In genomic region chr14:54213734-54214133, GRCm38 (mm10) we compare ENCODE assay signal across 23 mouse cellular contexts. TPM values are rescaled to one million over a fixed set of nuclear protein-coding genes. Genes with fewer than 3 reads are reported as not detected.
A peak's percentile ranks its signal among the peaks of the same experiment; 100 is the strongest.
DNase-seq lines count a peak whose midpoint lies in the region; ATAC-seq and TF ChIP-seq lines count a peak whose summit lies in the region.
"Had no signal": no experiment of that assay in that cellular context is flagged by ENCODE, and none has a peak within 500 bp of the region (broad histone marks: within the 10 kb centered on the region; RNA-seq: fewer than 3 reads in every experiment).

No protein-coding gene starts in this region.

- H3K27ac ChIP-seq in kidney, adult 2 months (ENCODE audit: insufficient read depth, low read depth, low read length), result no peak overlapping the region
- H3K27ac ChIP-seq in thymus, adult 2 months (ENCODE audit: control insufficient read depth, insufficient read depth, low read length), result peak overlapping the region; percentile 67
- H3K27ac ChIP-seq: embryonic facial prominence, embryonic 13.5 days; forebrain, embryonic 10.5 days; hindbrain, embryonic 15.5 days had no signal

- no peak for TF ChIP-seq CTCF in kidney, adult 2 months (conservative IDR thresholded peaks at IDR 0.05; ENCODE audit: insufficient read depth, insufficient read length, low read depth, low read length)
- no peak for TF ChIP-seq CTCF in thymus, adult 2 months (IDR thresholded peaks at IDR 0.05; ENCODE audit: borderline replicate concordance, control insufficient read depth, extremely low read depth, insufficient read depth, low read length, poor library complexity)

- ATAC-seq in megakaryocyte-erythroid progenitor cell, adult 5-6 weeks (replicated peaks; ENCODE audit: low FRiP score, low TSS enrichment, poor library complexity, severe bottlenecking), result no peak
- ATAC-seq: forebrain, embryonic 14.5 days; inflammation-experienced regulatory T-cells, adult 6 months; intestine, postnatal 0 days had no signal

- H3K27me3 ChIP-seq in kidney, adult 2 months (replicated peaks; ENCODE audit: control insufficient read depth, insufficient read depth, low read length), result no peaks in the 10 kb centered on the region
- no peaks in the 10 kb centered on the region for H3K27me3 ChIP-seq in thymus, adult 2 months (ENCODE audit: control insufficient read depth, insufficient read depth, low read length)
- H3K27me3 ChIP-seq: embryonic facial prominence, embryonic 13.5 days; heart, embryonic 12.5 days; hindbrain, embryonic 15.5 days had no signal

- DNase-seq in kidney, adult 2 months, result peak; percentile 29
- DNase-seq in kidney, postnatal 4 days, result no peak
- no peak for DNase-seq in thymus, adult 2 months
- DNase-seq in thymus, postnatal 25 days, result no peak
- DNase-seq in adipocyte (ENCODE audit: low spot score), result peak; percentile 31
- DNase-seq in urinary bladder, postnatal 4 days (ENCODE audit: low spot score in 2 of 2), result no peak
- DNase-seq: adrenal gland, postnatal 10 days; B cell, adult 2 months; cerebellum, adult 11-12 months; cerebellum, adult 9-11 months; cerebellum, postnatal 36 days; gastrocnemius, postnatal 36 days; heart, adult 2 months; heart, postnatal 36 days had no signal

- no peaks in the 10 kb centered on the region for H3K36me3 ChIP-seq in kidney, adult 2 months (ENCODE audit: control insufficient read depth, insufficient read depth, low read length)
- peaks cover 95% of the 10 kb centered on the region for H3K36me3 ChIP-seq in thymus, adult 2 months (ENCODE audit: control insufficient read depth, insufficient read depth, low read length)
- H3K36me3 ChIP-seq: embryonic facial prominence, embryonic 13.5 days; forebrain, embryonic 10.5 days; heart, embryonic 12.5 days; hindbrain, embryonic 15.5 days had no signal

- 74% methylated on average over 2 of the region's 2 CpGs for WGBS in kidney, adult 2 months
- 85% methylated on average over 2 of the region's 2 CpGs for WGBS in thymus, adult 2 months

- H3K4me3 ChIP-seq in kidney, adult 2 months (ENCODE audit: insufficient read depth, low read depth, low read length), result no peak overlapping the region
- peak overlapping the region; percentile 14; the same call in 1 of the 2 replicates for H3K4me3 ChIP-seq in thymus, adult 2 months (ENCODE audit: control insufficient read depth, insufficient read depth, low read length)
- H3K4me3 ChIP-seq: embryonic facial prominence, embryonic 13.5 days; erythroblast, embryonic 14.5 days; forebrain, embryonic 10.5 days; heart, adult 2 months; heart, embryonic 12.5 days; hindbrain, embryonic 15.5 days had no signal

- peaks cover 8% of the 10 kb centered on the region; the same call in 1 of the 2 replicates for H3K4me1 ChIP-seq in kidney, adult 2 months (ENCODE audit: control insufficient read depth, insufficient read depth, low read length)
- peaks cover 54% of the 10 kb centered on the region for H3K4me1 ChIP-seq in thymus, adult 2 months (replicated peaks; ENCODE audit: control insufficient read depth, insufficient read depth, low read length)
- H3K4me1 ChIP-seq: hindbrain, embryonic 15.5 days had no signal

- TF ChIP-seq POLR2A in kidney, adult 2 months (IDR thresholded peaks at IDR 0.05; ENCODE audit: low read depth, low read length), result no peak
- TF ChIP-seq POLR2A in thymus, adult 2 months (IDR thresholded peaks at IDR 0.05; ENCODE audit: control insufficient read depth, extremely low read depth, insufficient read depth, low read length, poor library complexity), result no peak

RNA-seq across cellular contexts. Expression of gene Dad1, which starts 40.2 kb away (rescaled TPM):
- polyA plus RNA-seq in kidney, adult 2 months (2012; rRNA removed), result 773 and 775 TPM in 2 replicates
- 513 and 641 TPM in 2 replicates for polyA plus RNA-seq in thymus, adult 2 months (2012; rRNA removed)
- 184 and 235 TPM in 2 replicates for total RNA-seq in megakaryocyte-erythroid progenitor cell, adult 5-6 weeks (2014; fragmentation: Nextera tagmentation)
- total RNA-seq in megakaryocyte-erythroid progenitor cell, adult 5-6 weeks (2017), result 106 and 168 TPM in 2 replicates

RNA-seq across cellular contexts. Expression of gene Abhd4, which starts 40.3 kb away (rescaled TPM):
- 74.5 and 75.8 TPM in 2 replicates for polyA plus RNA-seq in kidney, adult 2 months (2012; rRNA removed)
- polyA plus RNA-seq in thymus, adult 2 months (2012; rRNA removed), result 21.5 and 23.6 TPM in 2 replicates
- 25.5 and 28.5 TPM in 2 replicates for total RNA-seq in megakaryocyte-erythroid progenitor cell, adult 5-6 weeks (2014; fragmentation: Nextera tagmentation)
- total RNA-seq in megakaryocyte-erythroid progenitor cell, adult 5-6 weeks (2017), result 16.9 and 18.6 TPM in 2 replicates

Comparison
In these comparisons a context has a peak if more than half of its experiments do, and no peak if none do; other contexts are left out.
1. DNase-seq: peak in kidney, adult 2 months (single experiment) and adipocyte (single experiment); none in kidney, postnatal 4 days (0 of 2), thymus, adult 2 months (single experiment), thymus, postnatal 25 days (single experiment) and urinary bladder, postnatal 4 days (0 of 2).